Mouse (Mus musculus) splenic B cell, adult 2 months (primary cell): ENCODE results near the gene Mylk4.
A peak's percentile ranks its signal among the peaks of the same experiment; 100 is the strongest.

Experiments
- DNase-seq: peaks from one replicate; pipeline ENCODE4 v3.0.0-alpha.2; 2011; ENCODE audit warnings: low read depth, low spot score
- H3K27me3 ChIP-seq: 2 replicates; pipeline ENCODE4 v1.6.1; 2012; ENCODE audit warnings: mild to moderate bottlenecking, low read length, moderate library complexity, mixed read lengths; ENCODE audit not compliant: control insufficient read depth, poor library complexity, insufficient read depth, severe bottlenecking
- H3K36me3 ChIP-seq: 2 replicates; pipeline ENCODE4 v1.6.1; 2012; ENCODE audit warnings: mild to moderate bottlenecking, low read length, moderate library complexity, mixed read lengths; ENCODE audit not compliant: control insufficient read depth, poor library complexity, insufficient read depth, severe bottlenecking

Gene Mylk4

DNA sequence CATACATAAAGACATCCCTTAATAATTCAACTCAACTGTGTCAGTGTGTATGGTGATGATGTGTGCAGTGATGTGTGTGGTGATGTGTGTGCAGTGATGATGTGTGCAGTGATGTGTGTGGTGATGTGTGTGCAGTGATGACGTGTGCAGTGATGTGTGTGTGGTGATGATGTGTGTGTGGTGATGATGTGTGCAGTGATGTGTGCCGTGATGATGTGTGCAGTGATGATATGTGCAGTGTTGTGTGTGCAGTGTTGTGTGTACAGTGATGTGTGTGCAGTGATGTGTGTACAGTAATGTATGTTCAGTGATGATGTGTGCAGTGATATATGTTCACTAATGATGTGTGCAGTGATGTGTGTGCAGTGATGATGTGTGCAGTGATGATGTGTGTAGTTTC is 75.9 kb downstream of the Mylk4 start:
- no peaks in the 10 kb centered on the region for H3K27me3 ChIP-seq
- peak; percentile 2 for DNase-seq
- no peaks in the 10 kb centered on the region for H3K36me3 ChIP-seq

DNA sequence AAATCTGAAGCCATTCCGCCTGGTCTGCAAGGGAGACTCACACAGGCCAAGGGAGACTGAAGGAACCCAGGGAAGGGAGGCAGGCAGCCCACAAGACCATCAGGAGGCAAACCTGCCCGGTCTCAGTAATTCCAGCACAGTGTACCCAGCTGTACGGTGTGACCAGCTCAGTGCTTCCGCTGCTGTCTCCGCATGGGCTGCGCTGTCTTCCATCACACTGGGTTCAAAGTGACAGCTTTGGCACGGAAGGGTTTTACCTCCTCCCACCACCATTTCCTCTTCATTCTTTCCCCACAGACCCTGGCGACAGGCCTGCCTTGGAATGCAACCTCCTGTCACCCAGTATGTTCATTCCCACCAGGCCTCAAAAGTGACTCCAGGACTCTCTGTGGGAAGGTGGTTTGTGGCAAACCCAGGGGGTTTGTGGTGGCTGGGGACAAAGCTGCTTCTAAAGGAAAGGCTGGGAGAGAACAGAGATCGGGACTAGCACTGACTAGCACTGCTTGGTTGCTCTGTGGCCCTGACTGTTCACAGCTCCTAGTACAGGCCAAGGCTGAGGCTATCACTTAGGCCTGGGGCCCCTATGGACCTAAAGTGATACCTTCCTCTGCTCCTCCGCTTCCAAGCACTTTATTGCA is 77.0 kb downstream of the Mylk4 start:
- no peaks in the 10 kb centered on the region for H3K27me3 ChIP-seq

DNA sequence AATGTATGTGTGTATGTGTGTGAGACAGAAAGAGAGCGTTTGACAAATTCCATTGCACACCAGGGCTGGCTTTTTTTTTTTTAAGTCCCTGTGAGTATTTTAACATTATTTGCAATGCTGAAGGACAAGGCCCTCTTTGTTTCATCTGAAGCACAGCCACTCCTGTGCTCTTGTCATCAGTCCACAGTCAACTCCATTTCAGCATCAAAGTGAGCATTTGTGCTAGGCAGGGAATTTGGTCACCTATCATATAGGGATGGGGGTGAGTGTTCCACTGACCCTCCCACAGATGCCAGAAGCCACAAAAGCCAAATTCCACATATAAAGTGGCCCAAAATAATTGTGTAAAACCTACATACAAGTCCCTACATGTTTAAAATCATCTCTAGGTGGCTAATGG is 78.4 kb downstream of the Mylk4 start:
- H3K27me3 ChIP-seq: no peaks in the 10 kb centered on the region
- H3K36me3 ChIP-seq: no peaks in the 10 kb centered on the region
- DNase-seq: no peak

More for the DNA sequence above, 77.0 kb downstream of the Mylk4 start:
- DNase-seq: no peak
- no peaks in the 10 kb centered on the region for H3K36me3 ChIP-seq

DNA sequence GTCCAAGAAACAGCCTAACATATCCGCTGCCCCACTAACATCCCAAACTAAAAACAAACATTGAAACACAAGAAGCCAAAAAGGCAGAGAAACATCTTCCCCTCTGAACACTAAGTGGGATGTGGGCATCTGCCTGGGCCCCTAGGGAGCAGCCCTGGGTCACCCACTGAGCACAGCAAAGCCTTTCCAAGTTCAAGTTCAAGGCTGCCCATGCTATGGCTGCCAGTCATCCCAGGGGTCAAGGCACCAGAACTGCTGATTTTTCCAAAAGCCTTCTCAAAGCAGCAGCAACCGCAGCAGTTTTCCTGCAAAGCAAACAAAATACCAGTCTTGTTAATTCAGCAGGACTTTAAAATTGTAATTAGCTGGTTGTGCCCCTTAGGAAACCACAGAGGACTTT is 78.8 kb downstream of the Mylk4 start:
- no peak for DNase-seq

DNA sequence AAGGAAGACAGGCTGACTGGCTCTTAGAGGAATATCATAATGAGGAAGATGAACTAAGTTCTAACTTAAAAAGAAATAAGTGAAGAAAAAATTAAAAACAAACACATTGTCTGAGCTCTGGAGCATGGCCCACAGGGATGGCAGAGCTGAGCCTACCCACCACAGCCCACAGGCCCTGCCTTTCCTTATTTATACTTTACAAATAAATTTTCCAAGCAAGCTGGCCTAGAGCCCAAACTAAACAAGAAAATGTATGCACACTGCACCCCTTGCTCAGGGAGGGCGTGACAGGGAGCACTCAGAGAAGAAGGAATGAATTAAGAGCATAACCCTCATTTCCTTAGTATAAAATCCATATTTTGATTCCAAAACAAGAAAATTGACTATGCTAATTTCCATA is 82.2 kb downstream of the Mylk4 start:
- no peak for DNase-seq
- H3K27me3 ChIP-seq: no peaks in the 10 kb centered on the region
- H3K36me3 ChIP-seq: no peaks in the 10 kb centered on the region

More for the DNA sequence above, 78.8 kb downstream of the Mylk4 start:
- no peaks in the 10 kb centered on the region for H3K27me3 ChIP-seq
- H3K36me3 ChIP-seq: no peaks in the 10 kb centered on the region

DNA sequence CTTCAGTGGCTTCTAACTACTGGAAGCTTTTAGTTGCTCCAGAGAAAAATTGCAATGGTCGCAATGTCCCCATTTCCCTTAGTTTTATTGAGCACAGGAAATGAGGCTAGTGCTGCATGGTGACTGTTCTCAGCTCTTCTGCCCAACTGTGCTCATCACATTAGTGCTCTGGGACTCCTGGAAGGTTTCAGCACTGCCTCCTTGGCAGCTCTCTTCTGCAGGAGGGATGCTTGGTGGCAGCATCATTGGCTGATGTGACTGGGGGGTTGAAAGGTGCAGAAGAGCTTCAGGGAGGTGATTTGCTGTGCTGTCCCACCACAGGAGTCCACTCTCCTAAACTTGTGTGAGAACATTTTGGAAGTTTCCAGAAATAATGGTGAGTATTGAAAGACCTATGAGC is 84.4 kb downstream of the Mylk4 start:
- DNase-seq: no peak
- Histone ChIP-seq H3K36me3 (no peaks in the 10 kb centered on the region), H3K27me3 (no peaks in the 10 kb centered on the region)

DNA sequence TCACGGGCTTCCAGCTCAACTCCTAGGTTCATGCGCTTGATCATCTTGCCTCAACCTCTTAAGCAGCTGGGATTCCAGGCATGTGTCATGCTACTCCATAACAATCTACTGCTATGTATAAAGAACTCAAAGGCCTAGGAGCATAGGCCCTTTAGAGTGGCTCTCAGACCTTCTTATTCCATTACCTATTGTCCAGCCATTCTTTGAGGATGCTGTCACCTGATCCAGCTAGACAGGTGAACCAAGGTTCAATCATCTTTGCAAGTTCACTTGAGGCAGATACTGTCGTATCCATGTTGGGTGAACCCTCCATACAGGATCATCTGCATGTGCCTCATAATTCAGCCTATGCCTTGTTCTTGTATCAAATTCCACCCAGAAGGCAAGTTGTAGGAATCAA is 84.8 kb downstream of the Mylk4 start:
- no peak for DNase-seq
- no peaks in the 10 kb centered on the region for H3K36me3 ChIP-seq
- no peaks in the 10 kb centered on the region for H3K27me3 ChIP-seq

DNA sequence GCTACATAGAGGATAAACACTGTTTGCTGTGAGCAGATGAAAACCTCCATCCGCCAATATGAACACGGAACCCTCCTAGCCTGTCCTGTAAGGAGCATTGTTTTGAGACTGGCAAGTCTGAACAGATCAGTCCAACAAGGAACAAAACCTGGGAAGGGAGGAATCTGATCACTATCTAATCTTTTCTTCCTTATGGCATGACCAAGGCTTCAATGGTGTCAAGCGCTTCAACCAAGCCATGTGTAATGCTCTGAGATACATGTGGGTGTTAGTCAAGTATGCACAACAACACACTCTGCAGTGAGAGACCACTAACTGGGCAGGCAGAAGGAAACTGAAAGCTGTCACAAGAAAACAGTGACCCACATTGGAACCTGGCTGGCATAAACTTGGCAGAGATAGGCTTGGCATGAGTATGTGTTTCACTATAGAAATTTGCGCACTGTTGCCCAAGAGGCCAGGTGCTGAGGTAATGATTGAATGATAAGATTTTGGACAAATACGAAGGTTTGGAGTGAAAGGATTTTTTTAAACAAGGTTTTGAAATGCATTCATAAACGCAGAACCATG is 89.8 kb downstream of the Mylk4 start:
- H3K36me3 ChIP-seq: no peaks in the 10 kb centered on the region
- DNase-seq: no peak
- H3K27me3 ChIP-seq: no peaks in the 10 kb centered on the region

DNA sequence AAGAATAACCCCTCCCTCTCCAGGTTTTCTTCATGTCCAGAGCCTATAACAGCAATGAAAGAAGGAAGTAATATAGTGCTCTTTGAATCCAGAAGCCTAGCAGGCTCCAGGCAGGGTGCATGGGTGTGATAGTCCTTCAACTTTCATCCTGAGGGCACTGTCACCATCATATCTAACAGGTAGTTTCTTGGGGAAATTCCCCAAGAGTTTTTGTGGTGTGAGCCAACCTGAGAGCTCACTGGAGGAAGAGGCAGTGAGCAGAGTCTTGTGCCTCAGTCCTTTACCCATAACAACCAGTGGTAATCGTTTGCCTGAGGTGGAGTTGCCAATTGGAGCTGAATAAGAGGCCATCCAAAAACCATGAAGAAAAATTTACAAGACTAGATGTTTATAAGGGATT is 91.2 kb downstream of the Mylk4 start:
- DNase-seq: no peak
- H3K27me3 ChIP-seq: no peaks in the 10 kb centered on the region
- H3K36me3 ChIP-seq: no peaks in the 10 kb centered on the region

DNA sequence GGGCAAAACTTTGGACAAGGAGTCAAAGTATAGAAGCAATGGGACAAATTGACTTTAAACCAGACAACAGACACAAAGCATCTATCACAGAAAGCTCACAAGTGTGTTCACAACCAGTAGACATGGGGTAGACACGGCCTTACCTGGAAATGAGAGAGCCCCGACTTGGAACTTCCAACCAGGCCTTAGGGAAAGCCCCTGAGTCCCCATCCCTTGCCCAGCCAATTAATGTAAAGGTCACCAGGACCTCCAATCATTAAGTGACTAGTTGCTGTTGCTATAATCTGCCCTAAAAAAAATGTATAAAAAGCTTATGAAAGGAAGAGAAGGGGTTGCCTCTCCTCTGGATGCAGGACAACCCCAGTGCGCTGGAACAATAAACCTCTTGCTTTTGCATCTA is 93.5 kb downstream of the Mylk4 start:
- no peaks in the 10 kb centered on the region for H3K27me3 ChIP-seq
- no peaks in the 10 kb centered on the region for H3K36me3 ChIP-seq
- DNase-seq: no peak

DNA sequence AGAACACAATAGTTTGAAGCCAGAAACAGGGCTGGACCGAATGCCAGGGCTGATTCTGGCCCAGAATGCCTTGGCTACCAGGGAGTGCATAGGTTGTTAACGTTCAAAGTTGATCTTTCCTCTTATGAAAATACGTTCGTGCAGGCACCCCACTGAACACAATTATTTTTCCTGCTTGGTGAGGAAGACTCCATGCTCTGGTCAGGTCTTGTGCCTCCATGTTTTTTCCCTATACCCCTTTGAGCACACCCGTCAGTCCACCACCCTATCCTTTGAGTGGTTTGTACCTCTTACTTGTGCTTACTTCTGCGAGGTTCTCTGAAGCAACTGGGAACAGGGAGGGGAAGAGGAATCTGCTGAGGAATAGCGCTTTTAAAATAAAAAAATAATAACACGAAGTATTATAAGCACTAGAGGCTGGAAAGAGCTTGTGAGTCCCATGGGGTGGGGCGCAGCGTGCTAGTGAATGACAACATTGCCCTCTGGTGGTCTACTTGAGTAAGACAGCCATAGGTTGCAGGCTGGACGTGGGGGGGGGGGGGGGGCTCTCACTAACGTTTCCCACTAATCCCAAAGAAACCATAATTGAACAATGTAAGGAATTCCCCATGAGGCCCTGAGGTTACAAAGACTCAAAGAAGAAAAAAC is 102.8 kb downstream of the Mylk4 start:
- H3K36me3 ChIP-seq: no peaks in the 10 kb centered on the region
- no peaks in the 10 kb centered on the region for H3K27me3 ChIP-seq
- peak; percentile 84 for DNase-seq

DNA sequence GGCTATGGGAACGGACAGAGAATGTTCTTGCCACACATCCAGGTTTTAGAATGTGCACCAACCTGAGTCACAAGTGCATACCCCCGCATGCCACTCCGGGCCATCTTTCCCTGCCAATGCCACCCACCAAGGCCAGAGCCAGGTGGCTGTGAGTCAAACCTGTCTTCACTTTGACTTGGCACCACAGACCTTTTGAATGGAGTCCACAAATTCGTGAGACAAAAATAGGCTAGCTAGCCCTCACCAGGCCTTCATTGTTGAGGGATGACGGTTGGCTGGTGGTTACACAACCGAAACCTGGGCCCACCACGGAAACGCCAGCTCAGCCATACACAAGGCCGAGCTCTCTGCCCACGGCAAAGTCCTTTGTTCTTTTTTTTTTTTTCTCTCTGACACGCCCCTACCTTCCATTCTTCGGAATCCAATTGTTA is 103.6 kb downstream of the Mylk4 start:
- H3K27me3 ChIP-seq: no peaks in the 10 kb centered on the region
- DNase-seq: no peak
- H3K36me3 ChIP-seq: no peaks in the 10 kb centered on the region

DNA sequence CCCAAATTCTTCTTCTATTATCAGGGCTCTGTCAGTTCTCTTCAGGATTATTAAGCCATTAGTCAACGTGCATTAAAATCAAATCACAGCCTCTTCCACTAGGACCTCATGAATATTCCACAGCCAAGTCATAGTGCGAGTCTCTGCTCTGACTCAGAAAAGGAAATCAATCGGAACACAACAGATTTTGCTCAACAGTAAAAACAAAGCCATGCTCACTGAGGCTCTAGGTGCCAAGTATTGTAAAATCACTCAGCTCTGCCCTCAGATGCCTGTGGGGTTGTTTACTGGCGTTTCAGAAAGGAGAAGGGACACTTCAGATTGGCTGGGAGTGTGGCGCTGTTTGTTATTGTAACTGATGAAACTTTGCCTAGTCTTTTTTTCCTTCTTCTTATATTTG is 104.8 kb downstream of the Mylk4 start:
- Histone ChIP-seq H3K36me3 (no peaks in the 10 kb centered on the region), H3K27me3 (no peaks in the 10 kb centered on the region)
- no peak for DNase-seq

DNA sequence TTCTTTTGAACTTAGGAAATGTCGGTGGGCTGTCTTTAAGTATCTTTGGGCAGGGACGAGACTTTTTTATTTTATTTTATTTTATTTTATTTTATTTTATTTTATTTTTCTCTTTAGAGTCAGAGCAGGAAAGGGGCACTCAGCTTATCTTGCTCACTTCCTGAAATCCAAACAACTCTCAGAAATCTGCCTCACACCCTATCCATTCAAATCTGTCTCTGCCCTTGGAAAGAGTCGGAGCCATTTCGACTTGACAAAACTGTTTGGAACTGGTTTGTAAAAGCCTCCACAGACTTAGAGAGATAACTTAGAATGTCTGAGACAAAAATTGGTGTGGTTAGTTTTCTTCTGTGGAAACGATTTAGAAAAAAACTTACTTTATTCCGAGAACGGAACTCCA is 113.0 kb downstream of the Mylk4 start:
- Histone ChIP-seq H3K36me3 (no peaks in the 10 kb centered on the region), H3K27me3 (no peaks in the 10 kb centered on the region)
- DNase-seq: no peak

DNA sequence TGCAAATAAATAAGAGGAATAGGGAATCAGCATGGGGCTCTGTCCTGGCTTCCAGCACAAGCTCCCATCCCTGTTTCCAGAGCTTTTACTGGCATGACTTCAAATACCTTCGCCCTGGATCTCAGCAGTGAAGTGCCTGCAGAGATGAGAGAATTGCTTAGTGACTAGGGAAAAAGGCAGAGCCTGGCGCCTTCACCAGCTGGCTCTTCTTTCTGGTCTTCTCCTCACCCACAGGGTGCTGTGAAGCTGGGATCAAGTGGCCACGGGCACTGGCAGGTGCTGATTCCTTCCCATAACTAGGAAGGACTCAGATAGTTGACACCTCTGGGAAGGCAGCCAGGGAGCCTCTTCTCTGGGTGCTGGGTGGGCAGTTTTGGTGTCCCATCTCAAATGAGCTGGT is 115.5 kb downstream of the Mylk4 start:
- DNase-seq: no peak
- Histone ChIP-seq H3K27me3 (no peaks in the 10 kb centered on the region), H3K36me3 (no peaks in the 10 kb centered on the region)
